Mouse (Mus musculus) bone marrow, adult 2 months (tissue): ENCODE results near the gene Clasrp. TPM values are rescaled to one million over a fixed set of nuclear protein-coding genes. Genes with fewer than 3 reads are reported as not detected.

Source experiments
- H3K27ac ChIP-seq: fragments of 200-500 bp; 2 replicates; pipeline ENCODE4 v1.5.1; 2012; ENCODE audit warnings: low read depth, mild to moderate bottlenecking, control low read depth, inconsistent platforms, low read length; ENCODE audit not compliant: control insufficient read depth, poor library complexity, insufficient read depth
- H3K4me1 ChIP-seq: fragments of 200-500 bp; 2 replicates; pipeline ENCODE4 v1.6.1; 2011; ENCODE audit warnings: low read length; ENCODE audit not compliant: control insufficient read depth, insufficient read depth
- H3K4me3 ChIP-seq: fragments of 200-500 bp; replicated peaks from 2 replicates; pipeline ENCODE3; 2011; ENCODE audit warnings: mild to moderate bottlenecking, low read depth, low read length, control low read depth; ENCODE audit not compliant: control insufficient read depth
- CTCF ChIP-seq: fragments of 200-500 bp; IDR thresholded peaks from 2 replicates; pipeline ENCODE4 v1.5.1; 2011; ENCODE audit warnings: low read length, control low read depth; ENCODE audit not compliant: control insufficient read depth, insufficient read depth
- POLR2A ChIP-seq: fragments of 200-500 bp; IDR thresholded peaks from 2 replicates; pipeline ENCODE4 v1.6.1; 2011; ENCODE audit warnings: low read depth, mild to moderate bottlenecking, control low read depth, low read length, borderline replicate concordance; ENCODE audit not compliant: control insufficient read depth
- WGBS: fragments of 180-500 bp; shearing (Covaris S2); methylation state at CpG from one replicate; pipeline ENCODE4 v1.1.7; 2018; 5-methylcytosine and 5-hydroxymethylcytosine counted together
- polyA plus RNA-seq: library from polyadenylated mRNA; stranded (reverse); fragments of >200 nt; gene quantifications from 2 replicates; pipeline ENCODE4 v1.2.4, GENCODE M21; 2011; ENCODE audit warnings: low replicate concordance; ENCODE audit not compliant: missing spikeins, insufficient read depth, insufficient read length

Gene Clasrp
- polyA plus RNA-seq, 1 experiment, result 98.2 TPM

DNA sequence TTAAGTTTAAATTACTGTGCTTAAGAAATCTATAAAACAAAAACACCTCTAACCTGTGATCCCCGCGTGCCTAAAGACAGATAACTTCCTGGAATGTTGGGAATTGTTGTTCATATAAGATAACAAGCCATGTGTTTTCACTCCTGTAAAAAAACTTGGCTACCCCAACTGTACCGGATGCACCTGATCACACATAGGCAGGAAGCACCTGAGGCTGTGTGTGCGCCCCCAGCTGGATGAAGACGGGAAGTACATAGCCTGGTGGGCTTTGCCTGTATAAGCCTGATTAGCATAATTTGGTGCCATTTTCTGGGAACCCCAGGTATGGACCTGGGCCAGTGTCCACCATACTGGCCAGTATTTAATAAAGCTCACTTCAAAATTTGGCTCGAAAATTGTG, 60.7 kb downstream of the Clasrp start:
- Histone ChIP-seq H3K4me3 (no peak overlapping the region), H3K4me1 (no peaks in the 10 kb centered on the region), H3K27ac (no peak overlapping the region)
- 21% methylated on average over 6 of the region's 6 CpGs for WGBS
- TF ChIP-seq CTCF (peak; percentile 68), POLR2A (no peak)

DNA sequence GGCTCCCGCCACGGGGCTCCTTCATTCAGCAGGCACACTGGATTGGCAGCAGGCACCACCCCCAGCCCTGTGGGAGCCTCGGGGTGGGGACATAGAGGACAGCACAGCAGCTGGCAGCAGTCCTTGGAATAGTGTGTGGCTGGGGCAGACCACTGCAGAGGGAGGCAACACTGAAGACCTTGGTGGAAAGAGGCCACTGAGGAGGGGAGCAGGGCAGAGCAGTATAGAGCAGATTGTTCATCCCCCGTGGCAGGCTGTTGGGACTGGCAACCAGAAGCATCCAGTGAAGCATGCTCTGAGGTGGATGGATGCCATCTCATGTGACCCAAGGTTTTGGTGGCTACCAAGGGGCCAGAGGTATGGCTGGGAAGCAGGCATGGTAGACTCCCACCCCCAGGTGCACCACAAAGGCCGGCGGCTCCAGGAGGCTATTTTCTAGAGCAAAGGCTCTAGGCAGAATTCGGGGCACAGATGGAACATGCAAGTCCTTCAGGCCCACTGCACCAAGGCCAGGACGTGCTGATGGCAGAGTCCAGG, 62.1 kb downstream of the Clasrp start:
- WGBS, result 66% methylated on average over 8 of the region's 8 CpGs
- no peaks in the 10 kb centered on the region for H3K4me1 ChIP-seq
- TF ChIP-seq CTCF, result no peak
- no peak for TF ChIP-seq POLR2A
- no peak overlapping the region for H3K4me3 ChIP-seq
- no peak overlapping the region for H3K27ac ChIP-seq

DNA sequence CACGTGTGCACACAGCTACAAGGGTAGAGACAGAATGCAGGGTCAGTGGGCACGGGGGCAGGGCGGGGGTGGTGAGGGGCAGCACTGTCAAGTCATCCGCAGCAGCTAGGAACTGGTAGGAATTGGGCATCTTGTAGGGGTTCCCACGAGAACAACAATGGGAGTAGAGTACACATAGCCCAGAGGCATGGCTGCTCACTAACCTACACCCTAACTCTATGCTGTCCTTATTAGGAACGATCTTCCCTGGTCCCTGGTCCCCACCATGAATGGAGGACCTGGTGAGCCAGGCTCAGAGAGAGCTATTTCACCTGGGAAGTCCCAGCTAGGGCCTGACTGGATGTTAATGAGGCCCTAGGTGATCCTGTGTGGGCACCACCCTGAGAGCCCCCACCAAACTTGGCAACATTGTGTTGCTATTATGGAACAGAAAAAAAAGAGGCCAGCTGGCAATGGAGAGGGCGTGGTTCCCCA, 62.6 kb downstream of the Clasrp start:
- WGBS, result 90% methylated on average over 7 of the region's 7 CpGs
- no peak for TF ChIP-seq CTCF
- TF ChIP-seq POLR2A, result no peak
- no peak overlapping the region for H3K4me3 ChIP-seq
- no peaks in the 10 kb centered on the region for H3K4me1 ChIP-seq
- no peak overlapping the region for H3K27ac ChIP-seq

DNA sequence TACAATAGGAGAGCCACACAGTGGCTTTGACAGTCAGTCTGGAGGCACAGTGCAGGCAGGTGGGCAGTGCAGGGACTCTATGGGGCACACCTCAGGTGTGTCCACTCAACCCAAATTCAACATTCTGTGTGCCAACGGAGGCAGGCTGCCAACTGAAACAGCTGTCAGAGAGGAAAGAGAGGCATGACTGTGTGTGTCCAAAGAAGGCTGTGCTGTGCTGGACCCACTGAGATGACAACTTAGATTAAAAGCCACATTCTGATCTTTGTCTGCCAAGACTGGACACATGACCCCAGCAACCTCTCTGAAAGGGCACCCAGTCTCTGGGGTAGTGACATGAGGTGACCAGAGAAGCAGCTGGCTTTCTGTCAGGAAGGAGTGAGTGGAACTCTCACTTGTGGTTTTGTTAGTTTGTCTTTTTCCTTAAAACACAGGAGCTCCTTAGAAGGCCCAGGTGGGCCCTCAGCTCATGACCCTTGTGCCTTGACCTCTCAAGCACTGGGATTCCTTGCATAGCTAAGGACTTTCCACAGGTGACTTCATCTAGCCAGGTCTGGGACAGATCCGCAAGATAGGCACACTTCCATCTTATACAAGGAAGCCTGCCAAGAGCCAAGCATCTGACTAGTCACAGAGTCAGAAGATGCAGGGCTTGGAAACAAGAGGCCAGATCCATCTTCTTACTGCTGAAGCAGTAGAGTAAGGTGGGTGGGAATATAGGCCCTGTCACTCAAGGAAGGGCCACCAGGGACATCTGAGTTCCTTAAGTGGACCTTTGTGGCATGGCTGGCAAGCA, 63.3 kb downstream of the Clasrp start:
- Histone ChIP-seq H3K27ac (no peak overlapping the region), H3K4me3 (no peak overlapping the region), H3K4me1 (no peaks in the 10 kb centered on the region)
- TF ChIP-seq POLR2A (no peak), CTCF (no peak)
- WGBS, result 77% methylated on average over 2 of the region's 2 CpGs

DNA sequence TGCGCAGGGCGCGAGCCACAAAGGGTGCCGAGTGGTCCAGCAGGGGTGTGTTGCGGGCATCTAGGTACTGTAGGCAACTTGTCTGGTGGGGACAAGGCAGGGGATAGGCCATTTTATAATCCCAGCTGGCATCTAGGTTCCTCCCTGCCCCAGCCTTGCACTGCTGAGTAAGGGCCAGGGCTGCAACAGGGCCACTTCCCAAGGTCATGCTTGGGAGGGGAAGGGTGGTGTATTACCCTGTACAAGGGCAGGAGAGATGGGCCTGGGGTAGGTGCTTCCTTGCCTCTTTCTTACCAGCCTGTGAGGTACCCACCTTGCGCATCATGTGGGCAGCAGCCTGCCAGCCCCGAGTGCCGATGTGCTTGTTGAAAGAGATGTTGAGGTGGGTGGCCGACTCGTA, 69.6 kb downstream of the Clasrp start:
- H3K27ac ChIP-seq, result no peak overlapping the region
- 97% methylated on average over 10 of the region's 10 CpGs for WGBS
- TF ChIP-seq POLR2A (no peak), CTCF (no peak)
- no peak overlapping the region for H3K4me3 ChIP-seq
- no peaks in the 10 kb centered on the region for H3K4me1 ChIP-seq

DNA sequence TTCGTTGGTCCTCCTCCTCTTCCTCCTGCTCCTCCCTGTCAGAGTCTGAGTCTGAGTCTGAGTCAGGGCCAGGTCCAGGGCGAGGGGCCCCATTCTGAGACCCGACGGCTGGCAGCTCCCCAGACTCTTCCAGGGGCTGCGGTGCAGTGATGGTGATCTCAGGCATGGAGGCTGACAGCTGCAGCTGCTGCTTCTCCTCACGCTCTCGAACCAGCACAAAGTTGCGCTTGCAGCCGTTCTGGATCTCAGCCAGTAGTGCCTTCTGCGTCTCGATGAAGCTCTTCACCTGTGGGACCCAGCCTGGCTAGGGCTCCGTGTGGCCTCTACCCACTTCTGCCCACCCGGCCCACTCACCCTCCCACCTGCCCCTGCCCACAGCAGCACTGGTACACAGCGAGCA, 72.0 kb downstream of the Clasrp start:
- 90% methylated on average over 14 of the region's 14 CpGs for WGBS

DNA sequence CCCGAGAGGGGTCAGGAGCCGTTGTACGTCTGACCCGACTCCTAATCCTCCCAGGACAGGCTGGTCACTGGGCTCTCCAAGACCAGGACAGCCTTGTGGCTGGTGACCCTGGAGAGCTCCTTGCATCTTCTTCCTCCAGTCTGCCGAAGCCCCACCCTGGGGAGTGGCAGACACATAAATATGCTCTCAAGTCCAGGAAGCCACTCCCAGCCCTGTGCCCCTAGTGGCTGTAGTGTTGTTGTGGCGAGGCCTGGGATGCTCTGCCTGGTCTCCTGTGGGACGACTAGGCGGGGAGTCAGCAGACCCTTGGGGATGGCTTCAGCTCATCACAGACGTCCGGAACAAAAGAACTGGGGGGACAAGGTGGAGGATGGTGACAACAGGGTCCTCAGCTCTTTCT, 73.2 kb downstream of the Clasrp start:
- H3K27ac ChIP-seq, result no peak overlapping the region
- TF ChIP-seq CTCF, result no peak
- TF ChIP-seq POLR2A, result no peak
- H3K4me1 ChIP-seq, result no peaks in the 10 kb centered on the region
- 83% methylated on average over 10 of the region's 10 CpGs for WGBS
- H3K4me3 ChIP-seq, result no peak overlapping the region

More for the DNA sequence above, 72.0 kb downstream of the Clasrp start:
- Histone ChIP-seq H3K27ac (no peak overlapping the region), H3K4me1 (no peaks in the 10 kb centered on the region), H3K4me3 (no peak overlapping the region)
- no peak for TF ChIP-seq POLR2A
- no peak for TF ChIP-seq CTCF

Other genes starting within 250 kb of the Clasrp start
- gene Cd3eap, start 245.0 kb downstream of the Clasrp start, polyA plus RNA-seq, result 11.7 and 13.7 TPM in 2 replicates
- gene Ppp1r13l, start 244.7 kb downstream of the Clasrp start, polyA plus RNA-seq, result 1.7 and 4.0 TPM in 2 replicates
- gene Ercc2, start 222.5 kb downstream of the Clasrp start, polyA plus RNA-seq, result 17.9 and 31.9 TPM in 2 replicates
- 1.6 and 1.9 TPM in 2 replicates for gene Klc3, start 200.4 kb downstream of the Clasrp start, polyA plus RNA-seq
- gene Ckm, start 199.7 kb downstream of the Clasrp start, polyA plus RNA-seq, result 25.1 and 31.8 TPM in 2 replicates
- gene Mark4, start 145.7 kb downstream of the Clasrp start, polyA plus RNA-seq, result 10.1 and 14.6 TPM in 2 replicates
- 4.2 and 10.3 TPM in 2 replicates for gene Exoc3l2, start 141.2 kb downstream of the Clasrp start, polyA plus RNA-seq
- gene Bloc1s3, start 96.1 kb downstream of the Clasrp start, polyA plus RNA-seq, result 4.4 and 8.0 TPM in 2 replicates
- 12.4 and 12.7 TPM in 2 replicates for gene Trappc6a, start 96.1 kb downstream of the Clasrp start, polyA plus RNA-seq
- not detected in 2 replicates for gene Nkpd1, start 86.6 kb downstream of the Clasrp start, polyA plus RNA-seq
- gene Ppp1r37, start 41.4 kb downstream of the Clasrp start, polyA plus RNA-seq, result 71.6 and 93.5 TPM in 2 replicates
- gene Zfp296, start 27.2 kb downstream of the Clasrp start, polyA plus RNA-seq, result 2.8 and 3.0 TPM in 2 replicates
- 52.9 and 74.3 TPM in 2 replicates for gene Gemin7, start 26.9 kb downstream of the Clasrp start, polyA plus RNA-seq
- gene Relb, start 25.0 kb upstream of the Clasrp start, polyA plus RNA-seq, result 6.4 and 12.0 TPM in 2 replicates
- 18.1 and 31.2 TPM in 2 replicates for gene Clptm1, start 60.5 kb upstream of the Clasrp start, polyA plus RNA-seq
- gene Apoc2, start 73.5 kb upstream of the Clasrp start, polyA plus RNA-seq, result 13.2 TPM in 1 of 2 replicates, not detected in the other
- gene Gm44805, start 76.9 kb upstream of the Clasrp start, polyA plus RNA-seq, result 7.6 TPM in 1 of 2 replicates, not detected in the other
- 3.6 and 18.7 TPM in 2 replicates for gene Apoc4, start 77.0 kb upstream of the Clasrp start, polyA plus RNA-seq
- 48.3 and 137 TPM in 2 replicates for gene Apoc1, start 88.2 kb upstream of the Clasrp start, polyA plus RNA-seq
- gene Apoe, start 94.7 kb upstream of the Clasrp start, polyA plus RNA-seq, result 205 and 422 TPM in 2 replicates
- 19.2 and 19.3 TPM in 2 replicates for gene Tomm40, start 111.0 kb upstream of the Clasrp start, polyA plus RNA-seq
- gene Nectin2, start 146.0 kb upstream of the Clasrp start, polyA plus RNA-seq, result 1.9 and 4.7 TPM in 2 replicates
- 0.79 and 4.5 TPM in 2 replicates for gene Bcam, start 166.5 kb upstream of the Clasrp start, polyA plus RNA-seq
- gene Cblc, start 192.3 kb upstream of the Clasrp start, polyA plus RNA-seq, result not detected in 2 replicates
- gene Bcl3, start 218.3 kb upstream of the Clasrp start, polyA plus RNA-seq, result 6.4 and 13.0 TPM in 2 replicates
- not detected in 2 replicates for gene Gm19345, start 247.5 kb upstream of the Clasrp start, polyA plus RNA-seq